Mouse (Mus musculus) erythroblast, embryonic 14.5 days (primary cell): ENCODE data around the gene Skil.

Experiments
- GATA1 ChIP-seq: IDR thresholded peaks from 2 replicates; pipeline ENCODE4 v1.6.1; 2012; ENCODE audit warnings: low read length, inconsistent platforms, mixed read lengths
- TAL1 ChIP-seq: IDR thresholded peaks from 3 replicates; pipeline ENCODE4 v1.6.1; 2012; ENCODE audit warnings: low read length, inconsistent platforms, mixed read lengths

GRCm38 (mm10) chr3:31093627-31094351, 1.1 kb upstream of the Skil start:
- TF ChIP-seq TAL1 (no peak), GATA1 (no peak)
